Mouse (Mus musculus) spleen, adult 2 months (tissue): ENCODE results near the gene Tcirg1. TPM values are rescaled to one million over a fixed set of nuclear protein-coding genes. Genes with fewer than 3 reads are reported as not detected.

Experiments
- DNase-seq, 2 experiments: peaks; one replicate each; pipeline versions ENCODE4 v3.0.0 to v3.0.0-alpha.2; 2012 to 2021; ENCODE audit warnings: low spot score in 2 of 2, low read depth in 1 of 2
- H3K27ac ChIP-seq: fragments of 200-500 bp; 2 replicates; pipeline ENCODE4 v1.5.1; 2012; ENCODE audit warnings: low read length, inconsistent platforms; ENCODE audit not compliant: insufficient read depth
- H3K27me3 ChIP-seq: fragments of 200-500 bp; 2 replicates; pipeline ENCODE4 v1.6.1; 2012; ENCODE audit warnings: mild to moderate bottlenecking, moderate library complexity, low read length, inconsistent platforms; ENCODE audit not compliant: control insufficient read depth, insufficient read depth
- H3K36me3 ChIP-seq: fragments of 200-500 bp; 2 replicates; pipeline ENCODE4 v1.6.1; 2012; ENCODE audit warnings: mild to moderate bottlenecking, low read length, inconsistent platforms; ENCODE audit not compliant: control insufficient read depth, insufficient read depth
- H3K4me1 ChIP-seq: fragments of 200-500 bp; 2 replicates; pipeline ENCODE4 v1.6.1; 2011; ENCODE audit warnings: inconsistent platforms; ENCODE audit not compliant: control insufficient read depth, insufficient read depth, insufficient read length
- H3K4me3 ChIP-seq: fragments of 200-500 bp; 2 replicates; pipeline ENCODE4 v1.5.1; 2011; ENCODE audit warnings: mild to moderate bottlenecking, inconsistent platforms; ENCODE audit not compliant: insufficient read depth, insufficient read length; ENCODE audit errors: extremely low read depth
- CTCF ChIP-seq: fragments of 200-500 bp; IDR thresholded peaks from 2 replicates; pipeline ENCODE4 v1.5.1; 2011; ENCODE audit warnings: mild to moderate bottlenecking, inconsistent platforms; ENCODE audit not compliant: insufficient read depth, insufficient read length, insufficient replicate concordance; ENCODE audit errors: extremely low read depth
- POLR2A ChIP-seq: fragments of 200-500 bp; IDR thresholded peaks from 2 replicates; pipeline ENCODE4 v1.6.1; 2011; ENCODE audit warnings: low read depth, low read length, inconsistent platforms
- WGBS: fragments of 180-500 bp; shearing (Covaris S2); methylation state at CpG from one replicate; pipeline ENCODE4 v1.1.7; 2018; 5-methylcytosine and 5-hydroxymethylcytosine counted together
- polyA plus RNA-seq: library from polyadenylated mRNA; depleted of rRNA; stranded (reverse); fragments of >200 nt; gene quantifications from 2 replicates; pipeline ENCODE4 v1.2.3, GENCODE M21; 2012

The Tcirg1 gene
- polyA plus RNA-seq, 1 experiment, result 269 TPM

DNA sequence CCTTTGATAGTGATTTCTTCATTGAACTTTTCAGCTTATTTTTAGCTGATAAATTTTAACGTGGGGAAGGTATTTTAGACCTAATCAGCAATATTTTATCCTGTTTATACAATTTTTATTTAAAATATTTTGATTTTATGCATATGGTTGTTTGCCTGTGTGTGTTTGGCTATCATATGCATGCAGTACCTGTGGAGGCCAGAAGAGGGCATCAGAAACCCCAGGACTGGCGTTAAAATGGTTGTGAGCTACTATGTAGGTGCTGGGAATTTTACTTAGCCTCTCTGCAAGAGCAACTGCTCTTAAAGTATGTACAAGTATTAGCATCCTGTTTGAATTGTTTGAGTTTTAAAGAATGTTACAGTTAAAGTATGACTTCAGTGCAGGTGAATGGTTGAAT is 42.0 kb downstream of the Tcirg1 start:
- whole genome bisulfite sequencing, result 84% methylated on average over 2 of the region's 2 CpGs
- H3K4me3 ChIP-seq, result no peak overlapping the region
- H3K4me1 ChIP-seq, result no peaks in the 10 kb centered on the region

DNA sequence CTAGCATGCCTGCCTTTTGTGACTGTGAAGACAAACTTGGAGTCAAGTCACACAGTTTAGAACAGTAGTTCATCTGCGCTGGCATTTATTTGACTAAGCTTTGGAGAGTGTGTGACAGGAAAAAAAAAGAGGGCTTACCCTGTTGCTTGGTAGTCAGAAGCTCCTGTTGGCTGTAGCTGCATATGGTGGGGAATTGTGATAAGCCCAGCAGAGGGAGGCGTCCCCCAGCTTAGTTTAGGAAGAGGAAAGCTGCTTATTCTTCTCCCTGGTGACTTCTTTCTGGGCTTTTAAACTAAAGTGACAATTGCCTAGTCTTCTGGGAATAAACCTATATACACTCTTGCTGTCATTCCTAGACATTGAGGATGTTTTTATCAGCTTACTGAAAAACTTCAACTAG is 44.2 kb downstream of the Tcirg1 start:
- 83% methylated on average over 2 of the region's 2 CpGs for WGBS
- H3K27me3 ChIP-seq, result no peaks in the 10 kb centered on the region
- no peak overlapping the region for H3K4me3 ChIP-seq
- TF ChIP-seq CTCF (no peak), POLR2A (no peak)
- no peak for DNase-seq
- no peaks in the 10 kb centered on the region for H3K4me1 ChIP-seq
- no peak overlapping the region for H3K27ac ChIP-seq
- H3K36me3 ChIP-seq, result peaks cover 7% of the 10 kb centered on the region

More for the DNA sequence above, 42.0 kb downstream of the Tcirg1 start:
- TF ChIP-seq CTCF (no peak), POLR2A (no peak)
- no peak for DNase-seq
- peaks cover 7% of the 10 kb centered on the region for H3K36me3 ChIP-seq
- no peaks in the 10 kb centered on the region for H3K27me3 ChIP-seq
- no peak overlapping the region for H3K27ac ChIP-seq

DNA sequence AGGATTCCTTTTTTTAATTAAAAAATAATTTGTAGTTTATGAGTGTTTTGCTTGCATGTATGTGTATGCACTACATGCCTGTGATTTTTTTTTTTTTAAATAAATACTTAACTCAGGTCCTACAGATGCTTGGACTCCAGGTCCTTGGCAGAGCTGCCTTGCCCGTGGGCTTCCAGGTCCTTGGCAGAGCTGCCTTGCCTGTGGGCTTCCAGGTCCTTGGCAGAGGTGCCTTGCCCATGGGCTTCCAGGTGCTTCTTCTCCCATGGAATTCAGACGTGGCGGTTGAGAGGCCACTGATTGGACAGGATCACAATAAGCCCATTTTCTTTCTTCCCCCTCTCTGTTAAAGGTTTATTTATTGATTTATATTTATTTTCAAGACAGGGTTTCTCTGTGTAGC is 49.7 kb downstream of the Tcirg1 start:
- peaks cover 5% of the 10 kb centered on the region; the same call in 1 of the 2 replicates for H3K4me1 ChIP-seq
- H3K27me3 ChIP-seq, result no peaks in the 10 kb centered on the region
- TF ChIP-seq POLR2A, result no peak
- TF ChIP-seq CTCF, result no peak
- no peak overlapping the region for H3K4me3 ChIP-seq
- H3K27ac ChIP-seq, result no peak overlapping the region
- no peaks in the 10 kb centered on the region for H3K36me3 ChIP-seq
- DNase-seq, result no peak
- 91% methylated on average over 3 of the region's 3 CpGs for WGBS

DNA sequence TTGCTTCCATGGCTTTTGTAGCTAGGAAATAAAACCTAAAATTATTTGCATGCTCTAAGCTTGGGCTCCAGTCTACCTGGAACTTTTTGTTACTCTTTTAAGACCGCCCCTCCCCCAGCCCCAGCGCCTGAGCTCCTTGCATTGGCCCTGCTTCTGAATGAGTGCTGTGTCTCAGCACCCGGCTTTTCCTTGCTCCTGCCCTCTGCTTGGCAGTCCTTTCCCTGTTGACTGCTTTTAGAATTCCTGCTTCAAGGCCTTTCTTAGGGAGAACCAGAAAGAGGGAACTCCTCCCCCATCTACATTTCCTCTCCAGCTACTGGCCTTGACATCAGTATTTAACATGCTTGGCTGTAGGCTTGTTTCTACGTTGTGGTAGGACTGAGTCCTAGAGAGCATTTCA is 51.3 kb downstream of the Tcirg1 start:
- no peak overlapping the region for H3K27ac ChIP-seq
- WGBS, result 60% methylated on average over 4 of the region's 4 CpGs

DNA sequence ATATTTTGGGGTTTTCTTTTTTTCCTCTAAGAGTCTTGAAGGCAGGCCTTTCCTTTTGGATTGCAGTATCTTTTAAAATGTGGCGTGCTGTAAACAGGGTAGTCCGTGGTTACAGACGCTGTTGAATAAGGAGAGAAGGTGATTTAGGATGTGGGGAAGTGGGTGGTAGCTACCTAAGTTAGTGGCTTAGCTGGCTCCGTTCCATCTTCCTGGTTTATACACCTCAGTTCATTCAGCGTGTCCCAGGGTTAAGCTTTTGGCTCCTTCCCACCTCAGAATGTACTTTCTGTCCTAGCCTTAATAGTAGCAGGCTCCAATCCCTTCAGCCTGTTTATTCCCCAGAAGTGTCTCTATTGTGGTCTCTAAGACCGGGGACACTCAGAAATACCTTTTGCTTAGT is 51.8 kb downstream of the Tcirg1 start:
- no peak overlapping the region for H3K4me3 ChIP-seq
- no peaks in the 10 kb centered on the region for H3K36me3 ChIP-seq
- WGBS, result 34% methylated on average over 6 of the region's 6 CpGs
- TF ChIP-seq CTCF (no peak), POLR2A (no peak)
- no peaks in the 10 kb centered on the region for H3K27me3 ChIP-seq
- H3K27ac ChIP-seq, result no peak overlapping the region
- H3K4me1 ChIP-seq, result peaks cover 7% of the 10 kb centered on the region; the same call in 1 of the 2 replicates
- DNase-seq, result no peak

More for the DNA sequence above, 51.3 kb downstream of the Tcirg1 start:
- Histone ChIP-seq H3K36me3 (no peaks in the 10 kb centered on the region), H3K4me3 (no peak overlapping the region), H3K27me3 (no peaks in the 10 kb centered on the region), H3K4me1 (peaks cover 7% of the 10 kb centered on the region; the same call in 1 of the 2 replicates)
- DNase-seq, result no peak
- no peak for TF ChIP-seq CTCF
- no peak for TF ChIP-seq POLR2A

DNA sequence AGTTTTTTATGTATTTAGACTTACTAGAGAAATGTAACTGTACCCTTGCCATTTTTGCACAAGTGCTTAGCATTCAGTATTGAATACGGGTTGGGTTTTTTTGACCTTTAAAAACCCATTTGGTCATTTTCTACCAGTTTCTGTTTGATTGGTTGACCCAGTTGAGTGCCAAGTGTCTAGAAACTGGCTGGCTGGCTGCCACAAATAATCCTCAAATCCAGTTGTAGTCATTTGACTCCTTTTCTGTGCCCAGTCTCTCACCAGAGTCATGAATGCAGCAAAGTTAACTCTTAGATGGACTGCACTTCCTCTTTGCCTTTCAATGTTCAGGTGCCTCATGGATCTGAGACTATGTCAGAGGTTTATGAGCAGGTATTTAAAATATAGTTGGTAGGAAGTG is 53.0 kb downstream of the Tcirg1 start:
- Histone ChIP-seq H3K27ac (no peak overlapping the region), H3K36me3 (no peaks in the 10 kb centered on the region), H3K4me3 (no peak overlapping the region), H3K27me3 (no peaks in the 10 kb centered on the region), H3K4me1 (peaks cover 7% of the 10 kb centered on the region; the same call in 1 of the 2 replicates)
- WGBS, result 94% methylated on average over 1 of the region's 1 CpGs
- DNase-seq, result no peak
- TF ChIP-seq CTCF (no peak), POLR2A (no peak)

DNA sequence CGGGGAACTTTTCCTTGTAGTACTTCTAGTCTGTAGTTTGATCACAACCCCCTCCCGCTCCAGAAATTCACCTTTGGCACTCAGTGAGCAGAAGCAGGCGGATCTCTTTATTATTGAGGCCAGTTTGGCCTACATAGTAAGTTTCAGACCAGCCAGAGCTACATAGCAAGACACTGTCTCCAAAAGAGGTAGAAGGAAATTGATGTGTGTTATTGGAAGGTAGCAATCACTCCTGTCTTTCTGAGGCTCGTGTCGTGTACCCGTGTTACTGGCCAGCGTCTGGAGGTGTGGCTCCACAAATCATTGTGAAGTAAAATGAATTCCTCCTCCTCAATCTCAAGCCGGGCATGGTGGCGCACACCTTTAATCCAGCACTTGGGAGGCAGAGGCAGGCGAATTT is 53.8 kb downstream of the Tcirg1 start:
- Histone ChIP-seq H3K27ac (no peak overlapping the region), H3K4me3 (no peak overlapping the region), H3K36me3 (no peaks in the 10 kb centered on the region), H3K27me3 (no peaks in the 10 kb centered on the region), H3K4me1 (peaks cover 7% of the 10 kb centered on the region; the same call in 1 of the 2 replicates)
- no peak for DNase-seq
- 90% methylated on average over 10 of the region's 10 CpGs for WGBS
- no peak for TF ChIP-seq CTCF
- no peak for TF ChIP-seq POLR2A
